Mouse (Mus musculus): Measurements from ENCODE around the gene Csdc2. TPM values are rescaled to one million over a fixed set of nuclear protein-coding genes. Genes with fewer than 3 reads are reported as not detected.
A peak's percentile ranks its signal among the peaks of the same experiment; 100 is the strongest.
"Not testable (repeated sequence)": the region's sequence is repeated elsewhere in the genome, so short reads cannot be mapped to it uniquely, and the experiment has no call there.

Csdc2 gene
- polyA plus RNA-seq, 1 experiment = 5.6 TPM

- H3K4me3 ChIP-seq (ENCODE audit: insufficient read depth, low read depth, low read length) = peak overlapping the region; percentile 30; the same call in 1 of the 2 replicates
- WGBS = 2% methylated on average over 6 of the region's 8 CpGs
- no peaks in the 10 kb centered on the region for H3K4me1 ChIP-seq (ENCODE audit: control insufficient read depth, insufficient read depth, low read length)
- peak overlapping the region; percentile 41; the same call in 1 of the 2 replicates for H3K27ac ChIP-seq (ENCODE audit: insufficient read depth, low read depth, low read length)
- no peak for DNase-seq
- no peaks in the 10 kb centered on the region for H3K36me3 ChIP-seq (ENCODE audit: control insufficient read depth, insufficient read depth, low read length)
- H3K27me3 ChIP-seq (replicated peaks; ENCODE audit: control insufficient read depth, insufficient read depth, low read length) = no peaks in the 10 kb centered on the region
- TF ChIP-seq POLR2A (IDR thresholded peaks at IDR 0.05; ENCODE audit: low read depth, low read length) (no peak), CTCF (conservative IDR thresholded peaks at IDR 0.05; ENCODE audit: insufficient read depth, insufficient read length, low read depth, low read length) (no peak)
Measured at GRCm38 (mm10) chr15:81961078-81961451, 24.5 kb downstream of the Csdc2 start.

GRCm38 (mm10) chr15:81964262-81964661 lies 27.7 kb downstream of the Csdc2 start:
- no peak overlapping the region for H3K27ac ChIP-seq (ENCODE audit: insufficient read depth, low read depth, low read length)
- no peak for TF ChIP-seq POLR2A (IDR thresholded peaks at IDR 0.05; ENCODE audit: low read depth, low read length)
- TF ChIP-seq CTCF (conservative IDR thresholded peaks at IDR 0.05; ENCODE audit: insufficient read depth, insufficient read length, low read depth, low read length) = no peak
- no peaks in the 10 kb centered on the region for H3K27me3 ChIP-seq (replicated peaks; ENCODE audit: control insufficient read depth, insufficient read depth, low read length)
- no peak overlapping the region for H3K4me3 ChIP-seq (ENCODE audit: insufficient read depth, low read depth, low read length)
- DNase-seq = no peak
- H3K4me1 ChIP-seq (ENCODE audit: control insufficient read depth, insufficient read depth, low read length) = no peaks in the 10 kb centered on the region
- H3K36me3 ChIP-seq (ENCODE audit: control insufficient read depth, insufficient read depth, low read length) = no peaks in the 10 kb centered on the region
- WGBS = 42% methylated on average over 1 of the region's 1 CpGs

DNA sequence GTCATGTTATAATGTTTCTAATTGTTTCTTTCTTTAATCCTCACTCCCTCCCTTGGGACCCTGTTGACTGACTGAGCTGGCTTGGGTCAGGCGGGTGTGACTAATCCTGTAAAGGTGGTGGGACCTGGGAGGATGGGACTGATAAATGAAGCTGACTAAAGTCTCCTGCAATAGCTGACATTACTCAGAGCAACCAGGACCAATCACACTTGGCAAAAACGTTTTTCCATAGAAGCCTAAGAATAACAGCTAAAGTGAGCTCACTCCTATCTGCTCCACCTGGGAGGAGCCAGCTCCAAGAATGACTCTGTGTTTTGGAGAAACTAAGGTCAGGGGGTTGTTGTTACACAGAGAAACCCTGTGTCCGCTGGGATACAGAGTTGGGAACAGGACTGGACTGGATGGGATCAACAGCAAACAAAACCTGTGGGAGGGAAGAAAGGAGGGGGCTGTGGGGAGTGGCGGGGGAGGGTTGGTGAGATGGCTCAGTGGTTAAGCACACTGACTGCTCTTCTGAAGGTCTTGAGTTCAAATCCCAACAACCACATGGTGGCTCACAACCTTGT lies 28.5 kb downstream of the Csdc2 start:
- Histone ChIP-seq H3K27ac (ENCODE audit: insufficient read depth, low read depth, low read length) (no peak overlapping the region), H3K36me3 (ENCODE audit: control insufficient read depth, insufficient read depth, low read length) (no peaks in the 10 kb centered on the region), H3K27me3 (replicated peaks; ENCODE audit: control insufficient read depth, insufficient read depth, low read length) (no peaks in the 10 kb centered on the region), H3K4me1 (ENCODE audit: control insufficient read depth, insufficient read depth, low read length) (no peaks in the 10 kb centered on the region), H3K4me3 (ENCODE audit: insufficient read depth, low read depth, low read length) (no peak overlapping the region)
- no peak for TF ChIP-seq POLR2A (IDR thresholded peaks at IDR 0.05; ENCODE audit: low read depth, low read length)
- TF ChIP-seq CTCF (conservative IDR thresholded peaks at IDR 0.05; ENCODE audit: insufficient read depth, insufficient read length, low read depth, low read length) = no peak
- DNase-seq = no peak
- 60% methylated on average over 4 of the region's 4 CpGs for WGBS

GRCm38 (mm10) chr15:81966062-81966829 lies 29.7 kb downstream of the Csdc2 start:
- TF ChIP-seq POLR2A (IDR thresholded peaks at IDR 0.05; ENCODE audit: low read depth, low read length) (no peak), CTCF (conservative IDR thresholded peaks at IDR 0.05; ENCODE audit: insufficient read depth, insufficient read length, low read depth, low read length) (no peak)
- Histone ChIP-seq H3K27me3 (replicated peaks; ENCODE audit: control insufficient read depth, insufficient read depth, low read length) (no peaks in the 10 kb centered on the region), H3K4me1 (ENCODE audit: control insufficient read depth, insufficient read depth, low read length) (no peaks in the 10 kb centered on the region), H3K27ac (ENCODE audit: insufficient read depth, low read depth, low read length) (no peak overlapping the region), H3K36me3 (ENCODE audit: control insufficient read depth, insufficient read depth, low read length) (no peaks in the 10 kb centered on the region), H3K4me3 (ENCODE audit: insufficient read depth, low read depth, low read length) (no peak overlapping the region)
- DNase-seq = no peak
- 68% methylated on average over 14 of the region's 14 CpGs for WGBS

GRCm38 (mm10) chr15:81967821-81968220 lies 31.3 kb downstream of the Csdc2 start:
- no peaks in the 10 kb centered on the region for H3K27me3 ChIP-seq (replicated peaks; ENCODE audit: control insufficient read depth, insufficient read depth, low read length)
- H3K4me3 ChIP-seq (ENCODE audit: insufficient read depth, low read depth, low read length) = no peak overlapping the region
- DNase-seq = no peak
- H3K27ac ChIP-seq (ENCODE audit: insufficient read depth, low read depth, low read length) = no peak overlapping the region
- WGBS = 93% methylated on average over 5 of the region's 5 CpGs
- H3K4me1 ChIP-seq (ENCODE audit: control insufficient read depth, insufficient read depth, low read length) = no peaks in the 10 kb centered on the region
- no peak for TF ChIP-seq CTCF (conservative IDR thresholded peaks at IDR 0.05; ENCODE audit: insufficient read depth, insufficient read length, low read depth, low read length)
- TF ChIP-seq POLR2A (IDR thresholded peaks at IDR 0.05; ENCODE audit: low read depth, low read length) = no peak
- H3K36me3 ChIP-seq (ENCODE audit: control insufficient read depth, insufficient read depth, low read length) = no peaks in the 10 kb centered on the region

- no peaks in the 10 kb centered on the region for H3K27me3 ChIP-seq (replicated peaks; ENCODE audit: control insufficient read depth, insufficient read depth, low read length)
- WGBS = 53% methylated on average over 2 of the region's 2 CpGs
- H3K36me3 ChIP-seq (ENCODE audit: control insufficient read depth, insufficient read depth, low read length) = no peaks in the 10 kb centered on the region
- H3K27ac ChIP-seq (ENCODE audit: insufficient read depth, low read depth, low read length) = no peak overlapping the region
- no peaks in the 10 kb centered on the region for H3K4me1 ChIP-seq (ENCODE audit: control insufficient read depth, insufficient read depth, low read length)
- DNase-seq = no peak
- no peak for TF ChIP-seq POLR2A (IDR thresholded peaks at IDR 0.05; ENCODE audit: low read depth, low read length)
- no peak for TF ChIP-seq CTCF (conservative IDR thresholded peaks at IDR 0.05; ENCODE audit: insufficient read depth, insufficient read length, low read depth, low read length)
- no peak overlapping the region for H3K4me3 ChIP-seq (ENCODE audit: insufficient read depth, low read depth, low read length)
Measured at GRCm38 (mm10) chr15:81968447-81968846, 31.9 kb downstream of the Csdc2 start.

DNA sequence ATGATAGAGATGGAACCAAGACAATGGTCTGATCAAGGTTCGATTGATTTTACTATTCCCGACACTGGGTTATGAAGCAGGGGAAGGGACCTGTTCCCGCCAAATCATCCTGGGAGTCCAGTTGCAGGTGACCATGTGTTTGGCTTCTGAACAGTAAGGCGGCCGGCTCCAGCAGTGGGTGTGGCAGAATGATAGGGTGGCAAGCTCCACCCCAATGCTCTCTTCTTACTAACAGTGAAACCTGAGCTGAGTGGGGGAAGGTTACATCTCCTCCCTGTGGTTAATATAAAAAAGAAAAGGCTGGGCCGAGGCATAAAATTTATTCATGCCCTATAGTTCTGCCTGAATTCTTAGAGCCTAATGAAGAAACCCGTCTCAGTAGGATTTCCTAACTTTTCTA lies 32.6 kb downstream of the Csdc2 start:
- no peak for TF ChIP-seq CTCF (conservative IDR thresholded peaks at IDR 0.05; ENCODE audit: insufficient read depth, insufficient read length, low read depth, low read length)
- no peak for TF ChIP-seq POLR2A (IDR thresholded peaks at IDR 0.05; ENCODE audit: low read depth, low read length)
- no peaks in the 10 kb centered on the region for H3K36me3 ChIP-seq (ENCODE audit: control insufficient read depth, insufficient read depth, low read length)

GRCm38 (mm10) chr15:81969635-81970034 lies 33.1 kb downstream of the Csdc2 start:
- not testable (repeated sequence) for H3K27ac ChIP-seq (ENCODE audit: insufficient read depth, low read depth, low read length)
- 58% methylated on average over 6 of the region's 6 CpGs for WGBS

More for the DNA sequence above, 32.6 kb downstream of the Csdc2 start:
- Histone ChIP-seq H3K4me3 (ENCODE audit: insufficient read depth, low read depth, low read length) (no peak overlapping the region), H3K27ac (ENCODE audit: insufficient read depth, low read depth, low read length) (no peak overlapping the region), H3K4me1 (ENCODE audit: control insufficient read depth, insufficient read depth, low read length) (no peaks in the 10 kb centered on the region), H3K27me3 (replicated peaks; ENCODE audit: control insufficient read depth, insufficient read depth, low read length) (no peaks in the 10 kb centered on the region)
- peak; percentile 52 for DNase-seq
- WGBS = 35% methylated on average over 7 of the region's 7 CpGs

GRCm38 (mm10) chr15:81970498-81970897 lies 33.9 kb downstream of the Csdc2 start:
- not testable (repeated sequence) for H3K36me3 ChIP-seq (ENCODE audit: control insufficient read depth, insufficient read depth, low read length); H3K4me3 ChIP-seq (ENCODE audit: insufficient read depth, low read depth, low read length); H3K27me3 ChIP-seq (replicated peaks; ENCODE audit: control insufficient read depth, insufficient read depth, low read length); DNase-seq; H3K27ac ChIP-seq (ENCODE audit: insufficient read depth, low read depth, low read length); H3K4me1 ChIP-seq (ENCODE audit: control insufficient read depth, insufficient read depth, low read length)
- WGBS = 96% methylated on average over 4 of the region's 4 CpGs

More at GRCm38 (mm10) chr15:81969635-81970034, 33.1 kb downstream of the Csdc2 start:
- DNase-seq; H3K4me1 ChIP-seq (ENCODE audit: control insufficient read depth, insufficient read depth, low read length); H3K36me3 ChIP-seq (ENCODE audit: control insufficient read depth, insufficient read depth, low read length); H3K27me3 ChIP-seq (replicated peaks; ENCODE audit: control insufficient read depth, insufficient read depth, low read length); H3K4me3 ChIP-seq (ENCODE audit: insufficient read depth, low read depth, low read length): not testable (repeated sequence)

DNA sequence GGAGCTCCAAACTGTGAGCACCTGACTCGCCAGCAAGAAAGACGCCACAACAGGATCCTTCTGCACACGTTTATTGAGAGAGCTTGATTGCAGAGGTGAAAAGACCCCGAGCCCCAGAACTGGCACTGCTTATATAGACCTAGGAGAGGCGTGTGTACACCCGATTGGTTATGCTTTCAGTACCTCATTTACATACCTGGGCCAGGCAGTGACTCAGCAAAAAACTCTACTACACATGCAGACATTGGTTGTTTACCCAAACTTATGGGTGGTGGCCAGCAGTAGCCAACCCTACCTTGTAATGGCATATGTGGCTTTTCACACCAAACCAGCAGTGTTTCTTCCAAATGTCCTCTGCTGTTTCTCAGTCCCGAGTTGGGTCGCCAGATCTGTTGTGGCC lies 38.6 kb downstream of the Csdc2 start:
- not testable (repeated sequence) for DNase-seq; H3K27ac ChIP-seq (ENCODE audit: insufficient read depth, low read depth, low read length); H3K4me3 ChIP-seq (ENCODE audit: insufficient read depth, low read depth, low read length); H3K4me1 ChIP-seq (ENCODE audit: control insufficient read depth, insufficient read depth, low read length); H3K36me3 ChIP-seq (ENCODE audit: control insufficient read depth, insufficient read depth, low read length); H3K27me3 ChIP-seq (replicated peaks; ENCODE audit: control insufficient read depth, insufficient read depth, low read length)
- 93% methylated on average over 8 of the region's 8 CpGs for WGBS
